Mouse (Mus musculus): ENCODE measurements at regions not wholly inside any gene's neighbourhood (a gene's known extent, or its start where the extent isn't known, plus 50 kb on each side); places are given as distances from the start of the nearest gene placed in this dataset.

DNA sequence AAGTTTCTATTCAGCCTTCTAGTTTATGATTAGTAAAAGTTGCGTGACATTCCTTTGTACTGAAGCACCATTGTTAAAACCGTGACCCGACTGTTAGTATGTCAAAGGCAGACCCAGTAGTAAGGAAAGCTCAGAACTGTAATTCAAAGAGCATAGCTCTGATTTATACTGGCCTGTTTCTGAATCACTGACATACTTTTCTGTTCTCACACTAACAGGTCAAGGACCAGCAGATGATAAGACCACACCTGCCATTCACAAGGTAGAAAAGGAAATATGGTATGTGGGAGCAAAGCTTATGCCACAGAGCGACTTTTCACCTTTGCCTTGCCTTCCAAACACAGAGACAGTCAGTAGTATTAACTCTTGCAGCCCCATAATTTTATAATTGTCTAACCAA, 269.5 kb upstream of the Acvr2a start:
- no peak for DNase-seq

DNA sequence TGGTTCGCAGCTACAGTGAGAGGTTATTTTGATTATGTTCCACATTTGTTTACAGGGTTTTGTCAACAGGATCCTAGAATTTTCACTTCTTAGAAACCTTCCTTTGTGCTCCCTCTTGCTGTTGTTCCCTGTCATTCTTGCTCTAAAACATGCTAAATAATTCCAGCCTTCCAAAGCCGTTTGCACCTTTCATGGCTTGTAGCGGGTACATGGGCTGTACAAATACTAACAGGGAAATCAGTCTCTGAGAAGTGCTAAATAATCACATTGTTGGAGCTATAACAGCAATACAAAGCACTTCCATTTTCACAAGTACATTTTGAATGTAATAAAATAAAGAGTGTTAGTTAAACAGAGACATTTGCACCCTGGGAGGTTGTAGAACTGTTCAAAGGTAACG, 268.8 kb upstream of the Acvr2a start:
- DNase-seq: no peak

- no peak for DNase-seq
These were observed 268.2 kb upstream of the Acvr2a start for GRCm38 (mm10) chr2:48545679-48546078.

GRCm38 (mm10) chr2:48546194-48546593, 267.7 kb upstream of the Acvr2a start:
- DNase-seq: no peak

DNA sequence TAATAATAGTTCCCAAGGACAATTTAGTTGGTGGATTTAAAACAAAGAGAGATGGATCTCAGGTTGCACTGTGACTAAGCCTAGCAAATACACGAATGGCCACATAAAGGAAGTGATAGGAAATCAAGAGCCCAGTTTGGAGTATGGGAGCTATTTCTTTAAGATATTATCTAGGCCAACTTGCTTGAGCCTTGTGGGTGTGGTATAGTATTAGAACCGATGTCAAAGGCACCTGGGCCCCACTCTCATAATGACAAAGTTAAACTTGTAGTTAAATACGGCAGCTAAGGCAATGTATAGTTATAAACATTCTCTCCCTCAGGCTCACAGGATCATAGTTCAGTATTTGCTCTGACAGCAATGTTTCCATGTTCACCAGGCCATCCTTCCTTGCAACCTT, 257.3 kb upstream of the Acvr2a start:
- DNase-seq: no peak

GRCm38 (mm10) chr2:48557123-48557522, 256.8 kb upstream of the Acvr2a start:
- DNase-seq: no peak

DNA sequence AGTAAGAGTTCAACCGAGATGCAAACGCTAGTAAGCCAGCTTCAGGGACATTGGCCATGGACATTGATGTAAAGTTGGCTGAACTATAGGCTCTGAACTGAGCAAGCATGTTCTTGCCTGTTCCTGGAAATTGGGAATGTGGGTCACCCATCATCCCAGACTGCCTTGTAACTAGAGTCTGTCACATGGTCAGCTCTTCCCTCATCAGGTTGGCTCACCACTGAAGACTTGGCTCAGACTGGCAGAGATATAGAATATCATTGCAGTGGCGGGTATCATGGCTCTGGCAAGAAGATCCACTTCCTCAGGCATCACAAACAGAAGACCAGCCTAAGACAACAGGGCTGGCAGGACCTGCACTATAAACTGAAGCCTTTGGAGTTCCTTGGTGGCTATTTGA, 255.3 kb upstream of the Acvr2a start:
- no peak for DNase-seq

DNA sequence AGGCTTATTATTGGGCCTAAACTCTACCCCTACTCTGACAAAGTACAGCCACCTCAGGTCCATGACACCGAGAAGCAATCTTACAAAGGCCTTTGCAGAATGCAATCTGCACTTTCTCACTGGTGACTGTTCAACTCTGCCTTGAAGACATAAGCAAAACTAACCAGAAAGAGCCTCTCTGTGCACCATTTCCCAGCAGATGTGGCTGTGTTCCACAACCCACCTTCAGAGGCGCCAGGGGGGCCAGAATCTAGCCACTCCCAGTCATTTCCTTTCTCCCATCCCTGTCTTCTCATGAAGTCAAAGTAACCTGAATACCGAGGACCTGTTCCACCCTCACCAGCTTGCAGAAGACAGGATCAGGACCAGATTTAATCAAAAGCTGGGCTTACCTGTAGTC, 250.3 kb upstream of the Acvr2a start:
- no peak for DNase-seq

- DNase-seq: no peak
These were observed 249.7 kb upstream of the Acvr2a start for GRCm38 (mm10) chr2:48564170-48564569.

DNA sequence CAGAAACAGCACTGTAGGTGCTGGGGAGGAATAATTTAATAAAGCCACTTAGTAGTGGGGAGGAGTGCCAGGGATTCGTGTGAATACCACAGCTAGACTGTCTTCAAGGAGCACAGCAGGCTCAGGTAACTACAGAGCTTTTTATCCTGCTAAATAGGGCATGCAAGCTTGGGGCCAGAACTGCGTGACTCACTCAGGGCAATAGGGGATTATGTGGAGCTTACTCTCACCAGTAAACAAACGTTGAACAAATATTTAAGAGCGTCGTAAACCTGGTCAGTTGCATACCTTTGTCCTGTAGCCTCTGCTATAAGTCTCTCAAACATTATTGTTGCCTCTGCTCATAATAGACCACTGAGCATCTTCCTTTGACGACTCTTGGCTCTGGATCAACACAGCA, 246.0 kb upstream of the Acvr2a start:
- DNase-seq: no peak

DNA sequence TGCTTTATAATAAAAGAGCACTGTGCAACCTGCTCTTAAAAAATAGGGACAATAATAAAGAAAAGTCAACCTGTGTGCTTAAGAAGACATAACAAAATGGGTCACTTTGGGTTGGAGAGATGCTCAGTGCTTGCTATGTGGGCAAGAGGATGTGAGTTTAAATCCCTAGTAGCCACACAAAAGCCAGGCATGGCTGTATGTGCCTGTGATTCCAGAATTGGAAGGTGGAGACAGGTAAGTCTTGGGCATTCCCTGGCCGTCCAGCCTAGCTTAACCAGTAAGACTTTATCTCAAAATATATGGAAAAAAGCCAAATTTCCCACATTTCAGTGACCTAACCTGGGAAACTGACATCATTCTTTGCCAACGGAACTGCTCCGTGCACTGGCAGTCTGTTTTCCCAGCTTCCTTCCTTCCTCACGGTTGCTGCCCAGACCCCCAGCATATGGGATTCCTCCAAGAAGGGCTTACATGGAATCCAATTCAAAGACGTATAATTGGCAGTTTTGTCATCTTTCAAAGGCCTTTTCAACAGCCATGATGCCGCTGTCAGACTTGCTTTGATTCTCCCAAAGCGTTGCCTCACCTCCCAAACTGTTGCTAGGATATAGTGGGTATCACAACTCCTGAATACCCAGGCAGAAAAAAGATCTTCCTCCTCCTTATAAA, 227.6 kb upstream of the Acvr2a start:
- no peak for DNase-seq

DNA sequence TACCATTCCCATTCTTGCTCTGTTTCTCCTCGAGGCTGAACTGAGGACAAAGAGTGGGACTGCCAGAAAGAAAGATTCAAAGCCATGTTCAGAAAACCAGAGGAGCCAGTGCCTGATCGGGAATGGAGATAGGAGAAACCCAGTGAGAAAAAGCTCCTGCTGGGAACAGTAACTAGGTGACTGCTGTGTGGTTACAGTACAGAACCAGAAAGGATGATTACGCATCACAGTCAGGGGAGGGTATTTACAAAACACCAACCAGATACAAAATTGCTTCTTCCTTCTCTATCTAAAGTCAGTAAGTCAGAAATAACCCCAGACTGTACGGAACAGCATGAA, 227.1 kb upstream of the Acvr2a start:
- no peak for DNase-seq

- no peak for DNase-seq
These were observed 224.2 kb upstream of the Acvr2a start for GRCm38 (mm10) chr2:48589709-48590108.

DNA sequence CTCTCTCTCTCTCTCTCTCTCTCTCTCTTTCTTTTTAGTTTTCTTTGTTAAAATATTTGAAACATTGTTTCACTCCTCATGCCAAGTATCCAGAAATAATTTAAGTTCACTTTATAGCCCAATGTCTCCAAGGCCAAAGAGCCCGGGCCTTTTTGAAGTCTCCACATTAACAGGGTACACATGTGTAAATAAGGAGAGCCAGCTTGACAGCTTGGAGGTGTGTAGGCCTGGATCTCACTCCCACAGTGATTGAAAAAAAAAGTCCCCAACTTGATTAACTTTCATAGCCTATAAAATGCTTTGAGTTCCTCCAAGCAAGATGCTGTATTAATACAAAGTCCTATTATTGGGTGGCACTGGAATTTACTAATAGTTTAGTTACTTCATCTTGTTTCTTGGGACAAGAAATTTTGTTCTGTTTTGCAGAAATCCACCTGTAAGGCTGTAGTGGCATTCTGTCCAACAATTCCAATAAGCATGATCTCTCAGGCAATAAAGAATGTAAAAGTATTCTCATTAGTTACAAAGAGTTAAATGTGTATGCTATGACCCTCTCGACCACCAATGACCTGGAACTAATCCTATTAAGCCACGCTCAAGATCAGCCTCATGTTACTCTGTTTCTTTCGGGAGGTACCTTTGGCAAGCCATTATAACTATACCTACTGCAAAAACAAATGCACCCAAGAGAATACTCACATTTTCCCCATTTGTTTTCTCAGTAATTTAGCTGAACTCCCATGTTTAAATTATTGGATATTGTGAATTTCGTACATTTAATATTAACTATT, 215.9 kb upstream of the Acvr2a start:
- DNase-seq: no peak

DNA sequence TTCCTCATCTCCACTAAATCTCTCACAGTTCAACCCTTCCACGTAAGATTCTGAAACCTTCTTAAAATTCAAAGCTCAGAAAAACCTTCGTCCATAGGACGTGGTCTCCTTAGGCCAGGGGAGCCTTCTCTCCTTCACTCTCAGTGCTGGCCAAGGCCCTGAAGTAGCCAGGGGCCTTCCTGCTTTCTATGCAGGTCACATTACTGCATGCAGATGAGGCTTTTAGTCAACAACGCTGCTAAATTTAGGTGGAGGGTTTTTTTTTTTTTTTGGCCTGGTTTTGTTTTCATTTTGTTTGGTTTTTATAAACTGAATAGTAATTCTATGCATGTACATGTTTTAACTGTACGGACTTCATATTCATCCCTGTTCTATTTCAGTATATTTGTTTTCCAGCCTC, 214.5 kb upstream of the Acvr2a start:
- DNase-seq: no peak

DNA sequence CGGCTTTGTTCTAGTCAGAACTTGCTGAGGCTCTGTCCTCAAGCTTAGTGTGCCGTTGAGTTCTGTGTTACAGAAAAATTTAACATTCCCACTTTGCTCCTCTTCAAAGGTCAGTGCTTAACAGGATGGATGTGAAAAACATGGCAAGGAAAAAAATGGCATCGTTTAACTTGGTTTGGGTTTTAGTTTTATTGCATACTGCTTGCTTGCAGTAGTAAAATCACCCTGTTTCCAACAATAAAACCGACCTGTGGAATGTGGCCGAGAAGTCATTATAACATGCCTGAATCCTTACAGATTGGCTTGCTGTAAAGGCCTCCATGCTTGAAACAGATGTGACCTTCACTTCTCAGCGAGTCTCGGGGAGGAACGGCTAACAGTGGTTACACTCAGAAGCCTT, 212.1 kb upstream of the Acvr2a start:
- no peak for DNase-seq

GRCm38 (mm10) chr2:48609466-48609865, 204.4 kb upstream of the Acvr2a start:
- DNase-seq: no peak

DNA sequence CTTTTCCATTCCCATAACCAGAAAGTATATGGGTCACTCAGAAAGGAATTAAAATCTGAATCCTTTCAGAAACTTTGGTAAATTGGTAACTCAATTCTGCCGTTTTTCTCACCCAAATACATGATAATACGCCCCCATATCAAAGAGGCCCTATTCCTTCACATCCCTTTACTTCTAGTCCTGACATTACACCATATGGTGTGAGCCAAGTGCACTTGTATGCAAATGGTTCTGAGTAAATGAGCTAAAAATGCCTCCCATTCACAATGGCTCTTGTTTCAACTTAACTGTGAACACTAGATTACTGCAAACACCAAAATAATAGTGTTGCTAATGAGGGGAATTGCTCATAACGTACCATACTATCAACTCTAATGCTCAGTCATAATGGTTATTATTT, 201.7 kb upstream of the Acvr2a start:
- DNase-seq: no peak

GRCm38 (mm10) chr2:48617141-48617699, 196.7 kb upstream of the Acvr2a start:
- no peak for DNase-seq

DNA sequence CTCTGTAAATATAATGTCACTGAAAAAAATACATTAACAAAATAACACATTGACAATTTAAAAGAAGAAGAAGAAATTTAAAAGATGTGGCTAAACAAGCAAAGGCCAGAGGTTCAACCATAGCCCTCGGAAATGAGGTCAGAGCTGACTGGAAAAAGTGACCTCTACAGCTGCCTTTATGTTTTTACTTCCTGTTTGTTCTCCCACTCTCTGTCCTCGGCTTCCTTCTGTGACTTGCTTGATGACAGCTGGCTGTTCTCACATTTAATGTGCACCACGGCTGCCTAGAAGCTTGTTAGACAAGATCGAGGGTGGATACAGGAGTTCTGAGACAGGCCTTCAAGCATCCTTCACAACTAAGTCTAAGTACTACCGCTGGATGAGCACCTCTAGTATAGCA, 194.9 kb upstream of the Acvr2a start:
- DNase-seq: no peak

- DNase-seq: no peak
These were observed 193.1 kb upstream of the Acvr2a start for GRCm38 (mm10) chr2:48620815-48621214.

DNA sequence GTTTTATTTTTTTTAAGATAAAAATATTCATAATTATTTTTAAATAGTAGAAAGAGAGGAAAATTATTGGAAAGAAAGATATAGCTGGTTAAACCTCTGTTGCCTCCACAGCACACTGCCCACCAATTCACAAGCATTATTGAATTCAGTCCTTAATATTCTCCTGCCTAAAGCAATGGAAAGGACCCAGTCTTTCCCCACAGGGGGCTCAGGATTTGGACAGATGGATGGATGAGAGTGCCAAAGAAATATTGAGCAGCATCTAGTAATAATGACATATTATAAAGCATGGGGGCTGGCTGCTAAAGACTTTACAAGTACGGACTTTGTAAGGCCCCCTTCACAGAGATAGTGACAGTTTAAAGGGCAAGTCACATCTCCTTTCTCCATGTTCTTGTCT, 191.6 kb upstream of the Acvr2a start:
- no peak for DNase-seq

DNA sequence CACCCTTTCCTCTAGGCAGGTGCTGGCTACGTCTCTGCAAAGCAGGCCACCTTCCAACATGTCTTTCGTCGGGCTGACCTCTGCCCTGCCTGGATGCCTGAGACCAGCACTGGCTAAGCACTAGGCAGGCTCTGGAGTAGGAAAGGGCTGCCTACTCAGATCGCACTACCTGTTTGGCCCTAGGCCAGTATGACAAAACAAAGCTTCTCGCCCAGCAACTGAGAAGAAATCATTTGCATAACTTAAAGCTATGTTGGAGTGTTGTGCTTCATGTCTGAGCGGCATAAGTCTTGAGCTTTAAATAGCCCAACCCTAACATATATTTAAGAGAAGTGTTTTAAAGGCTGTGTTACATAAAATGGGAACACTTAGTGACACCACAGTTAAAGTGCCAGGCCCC, 189.9 kb upstream of the Acvr2a start:
- DNase-seq: no peak

DNA sequence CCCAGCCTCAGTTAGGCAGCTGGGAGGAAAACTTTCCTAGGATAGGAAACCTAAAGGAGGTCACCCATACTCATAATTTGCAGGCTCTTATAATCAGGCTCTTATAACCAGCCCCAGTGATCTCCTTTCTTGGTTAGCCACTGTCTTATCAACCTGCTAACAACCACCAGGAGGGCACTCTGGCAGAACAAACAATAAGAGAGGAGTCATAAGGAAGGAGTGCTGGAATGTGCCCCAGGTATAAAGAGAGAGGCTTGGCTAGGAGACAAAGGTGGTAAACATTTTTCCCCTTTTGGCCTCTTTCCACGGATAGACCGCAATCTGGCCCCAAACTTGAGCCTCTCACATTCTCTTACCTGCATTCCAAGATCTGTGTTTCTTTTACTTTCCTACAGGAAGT, 189.4 kb upstream of the Acvr2a start:
- no peak for DNase-seq

Data from adrenal gland, adult 8-10 months (tissue).